Mouse (Mus musculus) cerebral cortex, adult 2 months (tissue): ENCODE data around the gene Dctn5.

Experiments
- WGBS: fragments of 180-500 bp; shearing (Covaris S2); methylation state at CpG from one replicate; pipeline ENCODE4 v1.1.7; 2018; 5-methylcytosine and 5-hydroxymethylcytosine counted together

The Dctn5 gene

GRCm38 (mm10) chr7:122132497-122133337 lies at the start of gene Dctn5, which contains the start of gene Palb2:
Gene Dctn5 (plus strand): TSS chr7:122133041.
Gene Palb2 (minus strand): TSS chr7:122132985.
- under 1% methylated on average over 54 of the region's 54 CpGs for WGBS

GRCm38 (mm10) chr7:122087195-122087982 lies 45.5 kb upstream of the Dctn5 start:
- WGBS = 64% methylated on average over 11 of the region's 11 CpGs

GRCm38 (mm10) chr7:122094564-122095330 lies 38.1 kb upstream of the Dctn5 start:
- WGBS = 86% methylated on average over 2 of the region's 2 CpGs

- WGBS = 89% methylated on average over 3 of the region's 3 CpGs
These were observed 34.8 kb upstream of the Dctn5 start for GRCm38 (mm10) chr7:122098009-122098408.

- WGBS = 43% methylated on average over 4 of the region's 4 CpGs
These were observed 33.6 kb upstream of the Dctn5 start for GRCm38 (mm10) chr7:122099222-122099621.

GRCm38 (mm10) chr7:122101014-122101746 lies 31.7 kb upstream of the Dctn5 start:
- WGBS = 6% methylated on average over 28 of the region's 28 CpGs

GRCm38 (mm10) chr7:122101747-122102244 lies 31.0 kb upstream of the Dctn5 start, which contains the start of gene Ndufab1:
Gene Ndufab1 (minus strand): TSS chr7:122101886.
- WGBS = under 1% methylated on average over 43 of the region's 43 CpGs

- WGBS = 95% methylated on average over 6 of the region's 6 CpGs
These were observed 24.6 kb upstream of the Dctn5 start for GRCm38 (mm10) chr7:122108206-122108605.

- 89% methylated on average over 4 of the region's 4 CpGs for WGBS
These were observed 9.3 kb upstream of the Dctn5 start for GRCm38 (mm10) chr7:122123518-122123917.

- WGBS = 81% methylated on average over 8 of the region's 8 CpGs
These were observed 7.2 kb upstream of the Dctn5 start for GRCm38 (mm10) chr7:122125636-122126035.

- 92% methylated on average over 11 of the region's 11 CpGs for WGBS
These were observed 5.9 kb upstream of the Dctn5 start for GRCm38 (mm10) chr7:122126946-122127345.

- WGBS = 7% methylated on average over 8 of the region's 8 CpGs
These were observed 441 bp downstream of the Dctn5 start for GRCm38 (mm10) chr7:122133338-122133625.

- WGBS = 68% methylated on average over 10 of the region's 10 CpGs
These were observed 2.2 kb downstream of the Dctn5 start for GRCm38 (mm10) chr7:122135070-122135469.

- WGBS = 85% methylated on average over 5 of the region's 5 CpGs
These were observed 5.3 kb downstream of the Dctn5 start for GRCm38 (mm10) chr7:122138190-122138589.

GRCm38 (mm10) chr7:122152473-122152872 lies 19.6 kb downstream of the Dctn5 start:
- 89% methylated on average over 4 of the region's 4 CpGs for WGBS

GRCm38 (mm10) chr7:122158488-122158887 lies 25.6 kb downstream of the Dctn5 start:
- 7% methylated on average over 13 of the region's 13 CpGs for WGBS

- WGBS = under 1% methylated on average over 63 of the region's 63 CpGs
These were observed 26.4 kb downstream of the Dctn5 start, which contains the start of gene Plk1 for GRCm38 (mm10) chr7:122158915-122159902. Gene Plk1 (plus strand): TSS chr7:122159439.

- WGBS = 4% methylated on average over 12 of the region's 12 CpGs
These were observed 27.2 kb downstream of the Dctn5 start for GRCm38 (mm10) chr7:122160037-122160436.

GRCm38 (mm10) chr7:122163766-122164165 lies 30.9 kb downstream of the Dctn5 start:
- WGBS = 89% methylated on average over 8 of the region's 8 CpGs

GRCm38 (mm10) chr7:122167203-122167602 lies 34.4 kb downstream of the Dctn5 start:
- WGBS = 92% methylated on average over 7 of the region's 7 CpGs
